Mouse (Mus musculus): ENCODE data around the gene Sh3gl1. TPM values are rescaled to one million over a fixed set of nuclear protein-coding genes. Genes with fewer than 3 reads are reported as not detected.

The Sh3gl1 gene
- total and polyA plus RNA-seq, 2 experiments from 2014 or later: 64.1 to 84.8 TPM

DNA sequence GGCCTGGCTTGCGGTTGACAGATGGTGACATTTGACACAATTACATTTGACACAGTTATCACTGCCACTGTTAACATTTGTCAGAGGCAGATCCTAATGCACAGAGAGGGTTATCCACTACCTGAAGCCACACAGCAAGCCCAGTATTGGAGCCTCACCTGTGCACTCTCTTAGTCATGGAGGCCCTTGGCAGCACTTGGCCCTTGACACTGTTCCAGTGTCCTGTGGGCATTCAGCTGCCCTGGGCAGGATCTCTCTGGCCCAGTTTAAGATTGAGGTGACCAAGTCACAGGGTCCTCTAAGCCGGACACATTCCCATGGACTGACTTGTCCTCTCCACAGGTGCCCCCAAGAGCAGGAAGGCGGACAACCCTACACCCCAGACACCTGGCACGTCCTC lies 69.2 kb downstream of the Sh3gl1 start:
- TF ChIP-seq CTCF (IDR thresholded peaks at IDR 0.05): no peak
- 0 out of 2 replicates have a peak, but pooled peaks cover 7% of the 10 kb centered on the region for H3K4me1 ChIP-seq (ENCODE audit: insufficient read depth, low read length)
- H3K9ac ChIP-seq (replicated peaks; ENCODE audit: low read length, poor library complexity, severe bottlenecking): no peak overlapping the region
- DNase-seq (ENCODE audit: low spot score) (no peak), ATAC-seq (ENCODE audit: low FRiP score) (no peak)
- H3K4me2 ChIP-seq (ENCODE audit: low read depth, low read length, poor library complexity, severe bottlenecking): no peak overlapping the region
- H3K27me3 ChIP-seq (ENCODE audit: insufficient read depth, low read length): no peaks in the 10 kb centered on the region
- 95% methylated on average over 4 of the region's 4 CpGs for WGBS
- no peaks in the 10 kb centered on the region for H3K9me3 ChIP-seq (ENCODE audit: low read length)
- H3K4me3 ChIP-seq (ENCODE audit: low read depth, low read length): no peak overlapping the region
- H3K27ac ChIP-seq (ENCODE audit: low read depth, low read length): no peak overlapping the region
- peaks cover 16% of the 10 kb centered on the region for H3K36me3 ChIP-seq (ENCODE audit: insufficient read depth, low read length)

Other genes starting within 250 kb of the Sh3gl1 start
- 4.3 and 10.4 TPM in 2 replicates for gene Zfp119a, start 157.7 kb downstream of the Sh3gl1 start, total RNA-seq (2014; rRNA removed)
- gene Zfp119a, start 157.7 kb downstream of the Sh3gl1 start, polyA plus RNA-seq (2015; fragmentation: Nextera tagmentation; extraction: Ambion mirVana): 5.6 and 7.2 TPM in 2 replicates
- 7.0 and 9.6 TPM in 2 replicates for gene Zfp959, start 144.5 kb downstream of the Sh3gl1 start, total RNA-seq (2014; rRNA removed)
- gene Zfp959, start 144.5 kb downstream of the Sh3gl1 start, polyA plus RNA-seq (2015; fragmentation: Nextera tagmentation; extraction: Ambion mirVana): 7.2 and 9.1 TPM in 2 replicates
- 2.8 and 3.5 TPM in 2 replicates for gene Zfp119b, start 87.1 kb downstream of the Sh3gl1 start, total RNA-seq (2014; rRNA removed)
- 5.7 and 6.6 TPM in 2 replicates for gene Zfp119b, start 87.1 kb downstream of the Sh3gl1 start, polyA plus RNA-seq (2015; fragmentation: Nextera tagmentation; extraction: Ambion mirVana)
- 2.5 and 3.0 TPM in 2 replicates for gene Ebi3, start 84.0 kb downstream of the Sh3gl1 start, total RNA-seq (2014; rRNA removed)
- gene Ebi3, start 84.0 kb downstream of the Sh3gl1 start, polyA plus RNA-seq (2015; fragmentation: Nextera tagmentation; extraction: Ambion mirVana): 7.4 and 8.2 TPM in 2 replicates
- gene Yju2, start 77.5 kb downstream of the Sh3gl1 start, total RNA-seq (2014; rRNA removed): 9.8 and 10.1 TPM in 2 replicates
- 14.6 and 16.1 TPM in 2 replicates for gene Yju2, start 77.5 kb downstream of the Sh3gl1 start, polyA plus RNA-seq (2015; fragmentation: Nextera tagmentation; extraction: Ambion mirVana)
- 227 and 253 TPM in 2 replicates for gene Shd, start 66.2 kb downstream of the Sh3gl1 start, total RNA-seq (2014; rRNA removed)
- 172 and 188 TPM in 2 replicates for gene Shd, start 66.2 kb downstream of the Sh3gl1 start, polyA plus RNA-seq (2015; fragmentation: Nextera tagmentation; extraction: Ambion mirVana)
- gene Fsd1, start 50.1 kb downstream of the Sh3gl1 start, total RNA-seq (2014; rRNA removed): 122 and 129 TPM in 2 replicates
- 188 and 225 TPM in 2 replicates for gene Fsd1, start 50.1 kb downstream of the Sh3gl1 start, polyA plus RNA-seq (2015; fragmentation: Nextera tagmentation; extraction: Ambion mirVana)
- 1.8 and 2.4 TPM in 2 replicates for gene Stap2, start 31.1 kb downstream of the Sh3gl1 start, total RNA-seq (2014; rRNA removed)
- 4.3 TPM in 2 replicates for gene Stap2, start 31.1 kb downstream of the Sh3gl1 start, polyA plus RNA-seq (2015; fragmentation: Nextera tagmentation; extraction: Ambion mirVana)
- gene Mpnd, start 30.9 kb downstream of the Sh3gl1 start, total RNA-seq (2014; rRNA removed): 145 and 293 TPM in 2 replicates
- gene Mpnd, start 30.9 kb downstream of the Sh3gl1 start, polyA plus RNA-seq (2015; fragmentation: Nextera tagmentation; extraction: Ambion mirVana): 91.6 and 99.2 TPM in 2 replicates
- 2.7 and 3.1 TPM in 2 replicates for gene Chaf1a, start 3.8 kb upstream of the Sh3gl1 start, total RNA-seq (2014; rRNA removed)
- gene Chaf1a, start 3.8 kb upstream of the Sh3gl1 start, polyA plus RNA-seq (2015; fragmentation: Nextera tagmentation; extraction: Ambion mirVana): 2.4 and 2.8 TPM in 2 replicates
- 76.9 and 123 TPM in 2 replicates for gene Ubxn6, start 38.4 kb upstream of the Sh3gl1 start, total RNA-seq (2014; rRNA removed)
- gene Ubxn6, start 38.4 kb upstream of the Sh3gl1 start, polyA plus RNA-seq (2015; fragmentation: Nextera tagmentation; extraction: Ambion mirVana): 84.8 and 89.9 TPM in 2 replicates
- 59.6 and 72.1 TPM in 2 replicates for gene Hdgfl2, start 43.0 kb upstream of the Sh3gl1 start, total RNA-seq (2014; rRNA removed)
- gene Hdgfl2, start 43.0 kb upstream of the Sh3gl1 start, polyA plus RNA-seq (2015; fragmentation: Nextera tagmentation; extraction: Ambion mirVana): 120 and 123 TPM in 2 replicates
- 0.42 and 0.55 TPM in 2 replicates for gene Plin4, start 73.2 kb upstream of the Sh3gl1 start, total RNA-seq (2014; rRNA removed)
- gene Plin4, start 73.2 kb upstream of the Sh3gl1 start, polyA plus RNA-seq (2015; fragmentation: Nextera tagmentation; extraction: Ambion mirVana): 0.04 and 0.05 TPM in 2 replicates
- gene Plin5, start 81.0 kb upstream of the Sh3gl1 start, total RNA-seq (2014; rRNA removed): 4.3 and 4.5 TPM in 2 replicates
- gene Plin5, start 81.0 kb upstream of the Sh3gl1 start, polyA plus RNA-seq (2015; fragmentation: Nextera tagmentation; extraction: Ambion mirVana): 4.8 and 5.9 TPM in 2 replicates
- 0.47 and 0.49 TPM in 2 replicates for gene Lrg1, start 85.4 kb upstream of the Sh3gl1 start, total RNA-seq (2014; rRNA removed)
- gene Lrg1, start 85.4 kb upstream of the Sh3gl1 start, polyA plus RNA-seq (2015; fragmentation: Nextera tagmentation; extraction: Ambion mirVana): 0.43 and 0.66 TPM in 2 replicates
- 90.5 and 106 TPM in 2 replicates for gene Sema6b, start 103.7 kb upstream of the Sh3gl1 start, total RNA-seq (2014; rRNA removed)
- gene Sema6b, start 103.7 kb upstream of the Sh3gl1 start, polyA plus RNA-seq (2015; fragmentation: Nextera tagmentation; extraction: Ambion mirVana): 15.6 and 17.4 TPM in 2 replicates
- gene Tnfaip8l1, start 125.8 kb upstream of the Sh3gl1 start, total RNA-seq (2014; rRNA removed): 15.1 and 17.9 TPM in 2 replicates
- 8.4 and 9.9 TPM in 2 replicates for gene Tnfaip8l1, start 125.8 kb upstream of the Sh3gl1 start, polyA plus RNA-seq (2015; fragmentation: Nextera tagmentation; extraction: Ambion mirVana)
- 41.7 and 49.3 TPM in 2 replicates for gene Mydgf, start 147.3 kb upstream of the Sh3gl1 start, total RNA-seq (2014; rRNA removed)
- gene Mydgf, start 147.3 kb upstream of the Sh3gl1 start, polyA plus RNA-seq (2015; fragmentation: Nextera tagmentation; extraction: Ambion mirVana): 75.8 and 82.5 TPM in 2 replicates
- gene Dpp9, start 182.3 kb upstream of the Sh3gl1 start, total RNA-seq (2014; rRNA removed): 24.6 and 29.7 TPM in 2 replicates
- 19.4 and 19.7 TPM in 2 replicates for gene Dpp9, start 182.3 kb upstream of the Sh3gl1 start, polyA plus RNA-seq (2015; fragmentation: Nextera tagmentation; extraction: Ambion mirVana)
- 43.2 and 45.3 TPM in 2 replicates for gene Fem1a, start 220.2 kb upstream of the Sh3gl1 start, total RNA-seq (2014; rRNA removed)
- gene Fem1a, start 220.2 kb upstream of the Sh3gl1 start, polyA plus RNA-seq (2015; fragmentation: Nextera tagmentation; extraction: Ambion mirVana): 13.8 and 14.2 TPM in 2 replicates
- 3.1 and 3.7 TPM in 2 replicates for gene Ticam1, start 240.2 kb upstream of the Sh3gl1 start, total RNA-seq (2014; rRNA removed)
- gene Ticam1, start 240.2 kb upstream of the Sh3gl1 start, polyA plus RNA-seq (2015; fragmentation: Nextera tagmentation; extraction: Ambion mirVana): 0.91 and 1.1 TPM in 2 replicates

Data from midbrain, postnatal 0 days (tissue).